Mouse (Mus musculus) forebrain, embryonic 16.5 days (tissue): Measurements from ENCODE around the gene Akap7. TPM values are rescaled to one million over a fixed set of nuclear protein-coding genes. Genes with fewer than 3 reads are reported as not detected.

Experiments
- ATAC-seq: fragments of 200-750 bp; cut with Nextera tagmentation; 2 replicates; pipeline ENCODE4 v1.8.0; 2017; ENCODE audit warnings: mild to moderate bottlenecking, moderate library complexity
- H3K27ac ChIP-seq: fragments of 300-500 bp; sonication (generic); 2 replicates; pipeline ENCODE4 v1.5.1; 2014; ENCODE audit warnings: low read length, control low read depth
- H3K27me3 ChIP-seq: fragments of 300-500 bp; sonication (generic); replicated peaks from 2 replicates; pipeline ENCODE4 v1.6.1; 2014; ENCODE audit warnings: low read length; ENCODE audit not compliant: control insufficient read depth, insufficient read depth
- H3K36me3 ChIP-seq: fragments of 300-500 bp; sonication (generic); 2 replicates; pipeline ENCODE4 v1.6.1; 2014; ENCODE audit not compliant: control insufficient read depth, insufficient read depth
- H3K4me1 ChIP-seq: fragments of 300-500 bp; sonication (generic); replicated peaks from 2 replicates; pipeline ENCODE4 v1.6.1; 2014; ENCODE audit warnings: low read length; ENCODE audit not compliant: control insufficient read depth, insufficient read depth
- H3K4me2 ChIP-seq: fragments of 300-500 bp; sonication (generic); 2 replicates; pipeline ENCODE4 v1.6.1; 2014; ENCODE audit warnings: mild to moderate bottlenecking, low read length, control low read depth
- H3K4me3 ChIP-seq: fragments of 300-500 bp; sonication (generic); replicated peaks from 2 replicates; pipeline ENCODE4 v1.5.1; 2014; ENCODE audit warnings: mild to moderate bottlenecking, low read length, control low read depth
- H3K9ac ChIP-seq: fragments of 300-500 bp; sonication (generic); replicated peaks from 2 replicates; pipeline ENCODE4 v1.6.1; 2014; ENCODE audit warnings: low read depth, low read length, control low read depth
- H3K9me3 ChIP-seq: fragments of 300-500 bp; sonication (generic); 2 replicates; pipeline ENCODE4 v1.6.1; 2016; ENCODE audit warnings: low read length; ENCODE audit not compliant: control insufficient read depth
- WGBS: fragments of 180-500 bp; shearing (Covaris S2); extraction: QIAGEN DNeasy Blood & Tissue Kit; methylation state at CpG from one replicate; pipeline ENCODE4 v1.1.7; 2014; 5-methylcytosine and 5-hydroxymethylcytosine counted together
- polyA plus RNA-seq: library from polyadenylated mRNA; unstranded; fragments of >200 nt; fragmentation: Nextera tagmentation; extraction: Ambion mirVana; gene quantifications from 2 replicates; pipeline ENCODE4 v1.2.1, GENCODE M21; 2015

Gene Akap7
- polyA plus RNA-seq, 1 experiment from 2014 or later: 33.3 TPM

DNA sequence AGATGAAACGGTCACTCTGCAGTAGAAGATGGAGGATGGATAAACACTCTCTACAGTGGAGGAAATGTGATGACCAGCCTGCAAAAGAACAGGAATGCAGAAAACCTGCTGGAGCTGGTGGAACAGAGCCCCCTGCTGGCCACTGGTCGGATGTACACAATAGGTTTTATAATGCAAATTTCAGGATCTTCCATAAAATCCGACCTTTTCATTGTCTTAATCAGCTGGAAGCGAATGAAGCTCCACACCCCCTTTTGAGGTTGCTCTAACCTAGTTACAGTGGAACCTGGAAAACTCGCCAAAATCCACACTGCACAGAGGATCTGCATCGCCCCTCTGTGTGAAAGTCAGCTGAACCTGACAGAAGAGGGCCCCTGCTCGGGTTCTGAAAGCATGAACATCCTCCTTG, 88.4 kb downstream of the Akap7 start:
- Histone ChIP-seq H3K4me1 (peaks cover 2% of the 10 kb centered on the region; the same call in 1 of the 2 replicates), H3K27me3 (no peaks in the 10 kb centered on the region), H3K27ac (no peak overlapping the region), H3K36me3 (no peaks in the 10 kb centered on the region), H3K9ac (peak overlapping the region; percentile 48), H3K9me3 (no peaks in the 10 kb centered on the region), H3K4me2 (peak overlapping the region; percentile 47), H3K4me3 (peak overlapping the region; percentile 21; the same call in 1 of the 2 replicates)
- ATAC-seq: peak; percentile 92
- 17% methylated on average over 7 of the region's 7 CpGs for WGBS

DNA sequence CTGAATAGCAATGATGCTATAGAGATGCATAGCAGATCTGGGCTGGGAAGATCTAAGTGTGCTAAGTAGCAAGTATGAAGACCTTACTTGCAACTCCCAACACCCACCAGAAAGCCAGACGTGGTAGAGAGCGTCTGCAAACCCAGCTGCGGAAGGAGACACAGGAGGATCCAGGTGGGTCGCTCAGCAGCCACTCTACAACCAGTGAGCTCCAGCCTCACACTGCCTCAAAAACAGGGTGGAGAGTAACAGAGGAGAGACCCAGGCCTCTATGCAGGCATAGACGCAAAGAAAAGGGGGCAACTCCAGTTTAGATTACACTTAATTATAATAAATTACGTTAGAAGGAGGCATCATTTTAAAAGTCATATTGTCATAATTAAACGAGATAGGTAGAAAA, 88.9 kb downstream of the Akap7 start:
- 68% methylated on average over 7 of the region's 7 CpGs for WGBS
- peaks cover 2% of the 10 kb centered on the region; the same call in 1 of the 2 replicates for H3K4me1 ChIP-seq
- peak; percentile 43; the same call in 1 of the 2 replicates for ATAC-seq
- H3K4me2 ChIP-seq: no peak overlapping the region
- H3K27ac ChIP-seq: no peak overlapping the region
- H3K9ac ChIP-seq: no peak overlapping the region
- H3K27me3 ChIP-seq: no peaks in the 10 kb centered on the region
- H3K4me3 ChIP-seq: no peak overlapping the region
- no peaks in the 10 kb centered on the region for H3K36me3 ChIP-seq
- no peaks in the 10 kb centered on the region for H3K9me3 ChIP-seq

DNA sequence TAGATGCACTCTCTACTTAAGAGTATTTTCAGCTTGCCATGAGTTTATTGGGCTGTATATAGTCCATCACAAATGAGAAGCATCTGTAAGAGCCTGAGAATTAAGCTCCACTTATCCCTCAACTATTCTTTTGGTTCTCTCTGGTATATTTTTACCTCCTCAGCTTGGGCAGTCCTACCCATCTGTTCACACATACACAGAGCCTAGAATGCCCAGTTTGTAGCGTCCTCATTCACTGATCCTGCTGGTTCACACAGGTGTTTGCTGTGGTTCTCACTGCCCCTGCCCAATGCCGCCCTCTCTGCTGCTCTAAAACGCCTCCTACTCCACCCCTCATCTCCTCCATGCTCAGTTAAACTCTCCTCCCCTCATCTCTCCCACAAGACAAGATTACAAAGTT, 91.7 kb downstream of the Akap7 start:
- Histone ChIP-seq H3K27ac (no peak overlapping the region), H3K4me1 (peaks cover 2% of the 10 kb centered on the region; the same call in 1 of the 2 replicates), H3K9ac (no peak overlapping the region), H3K4me2 (no peak overlapping the region), H3K9me3 (no peaks in the 10 kb centered on the region), H3K4me3 (no peak overlapping the region), H3K27me3 (no peaks in the 10 kb centered on the region), H3K36me3 (no peaks in the 10 kb centered on the region)
- WGBS: 91% methylated on average over 3 of the region's 3 CpGs
- no peak for ATAC-seq

DNA sequence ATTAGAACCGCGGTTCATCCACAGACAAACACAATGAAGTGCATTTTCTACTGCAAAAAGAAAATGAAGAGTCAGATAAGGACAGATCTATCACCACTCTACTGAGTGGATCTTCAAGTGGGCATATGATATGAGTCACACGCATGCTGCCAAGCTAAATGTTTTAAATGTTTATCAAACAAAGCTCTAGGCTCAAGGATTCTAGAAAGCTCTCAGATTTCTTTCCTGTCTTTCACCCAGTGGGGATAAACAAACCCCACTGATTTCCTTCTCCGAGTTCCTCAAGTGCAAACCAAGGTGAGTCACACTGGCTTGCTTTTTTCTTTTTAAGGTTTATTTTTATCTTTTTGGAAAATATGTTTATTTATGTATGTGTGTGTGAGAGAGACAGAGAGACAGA, 94.0 kb downstream of the Akap7 start:
- WGBS: 91% methylated on average over 4 of the region's 4 CpGs
- Histone ChIP-seq H3K27ac (no peak overlapping the region), H3K36me3 (no peaks in the 10 kb centered on the region), H3K27me3 (no peaks in the 10 kb centered on the region), H3K9me3 (no peaks in the 10 kb centered on the region), H3K4me3 (no peak overlapping the region), H3K9ac (no peak overlapping the region), H3K4me1 (no peaks in the 10 kb centered on the region), H3K4me2 (no peak overlapping the region)
- ATAC-seq: no peak

DNA sequence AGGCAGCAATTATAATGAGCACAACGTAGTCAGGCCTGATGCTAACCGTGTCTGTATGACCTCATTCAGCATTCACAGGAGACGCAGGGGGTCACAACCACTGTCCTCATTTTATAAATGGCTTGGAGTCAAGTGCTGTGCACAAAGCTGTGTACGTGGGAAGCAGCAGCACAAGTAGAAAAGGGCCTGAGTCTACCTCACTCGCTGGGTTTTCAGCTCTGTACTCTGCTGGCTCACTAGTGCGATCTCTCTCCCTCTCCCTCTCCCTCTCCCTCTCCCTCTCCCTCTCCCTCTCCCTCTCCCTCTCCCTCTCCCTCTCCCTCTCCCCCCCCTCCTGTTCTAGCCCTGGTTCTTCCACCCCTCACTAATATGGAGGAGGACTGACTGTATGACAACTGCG, 99.1 kb downstream of the Akap7 start:
- Histone ChIP-seq H3K4me2 (no peak overlapping the region), H3K27me3 (no peaks in the 10 kb centered on the region), H3K9ac (no peak overlapping the region), H3K4me1 (no peaks in the 10 kb centered on the region), H3K9me3 (no peaks in the 10 kb centered on the region), H3K4me3 (no peak overlapping the region), H3K27ac (no peak overlapping the region), H3K36me3 (no peaks in the 10 kb centered on the region)
- no peak for ATAC-seq
- WGBS: 43% methylated on average over 7 of the region's 7 CpGs

DNA sequence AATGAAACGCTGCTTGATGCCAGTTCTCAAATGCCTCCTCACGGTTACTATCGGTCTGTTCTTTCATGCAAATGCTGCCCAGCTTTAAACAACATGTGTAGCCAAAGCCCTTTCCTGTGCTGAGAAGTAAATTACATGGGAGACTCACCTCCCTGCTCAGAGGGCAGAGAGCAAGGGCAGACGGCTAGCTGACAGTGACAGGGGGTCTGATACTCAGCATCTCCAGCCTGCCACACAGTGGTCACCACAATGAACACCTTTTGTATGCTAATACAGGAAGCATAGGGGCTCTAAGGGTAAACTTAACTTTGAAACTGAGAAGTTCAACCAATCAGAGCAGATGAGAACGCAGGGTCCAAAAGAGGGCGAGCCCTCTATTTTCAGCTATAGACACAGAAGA, 99.8 kb downstream of the Akap7 start:
- WGBS: 42% methylated on average over 6 of the region's 6 CpGs

DNA sequence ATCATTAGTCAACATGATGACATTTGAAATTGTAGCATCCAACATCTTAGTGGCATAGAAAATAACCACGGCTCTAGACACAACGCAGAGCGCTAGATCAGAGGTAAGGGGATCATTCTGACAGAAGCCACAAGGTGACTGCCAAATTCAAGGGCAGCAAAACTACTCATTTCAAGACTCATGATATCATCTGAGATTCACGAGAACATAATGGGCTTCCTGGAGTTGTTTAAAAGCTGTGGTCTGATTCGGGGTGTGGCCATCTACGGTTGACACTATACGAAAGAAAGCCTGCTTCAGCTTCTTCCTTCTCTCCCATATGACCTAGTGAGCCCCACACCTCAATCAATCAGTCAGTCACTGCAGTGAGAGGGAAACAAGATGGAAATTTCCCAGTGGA, 107.0 kb downstream of the Akap7 start:
- ATAC-seq: no peak
- Histone ChIP-seq H3K4me2 (peak overlapping the region; percentile 67), H3K4me1 (peaks cover 4% of the 10 kb centered on the region; the same call in 1 of the 2 replicates), H3K4me3 (no peak overlapping the region), H3K27ac (no peak overlapping the region), H3K27me3 (no peaks in the 10 kb centered on the region), H3K9ac (no peak overlapping the region), H3K9me3 (no peaks in the 10 kb centered on the region), H3K36me3 (no peaks in the 10 kb centered on the region)
- 81% methylated on average over 7 of the region's 7 CpGs for WGBS

More for the DNA sequence above, 99.8 kb downstream of the Akap7 start:
- ATAC-seq: no peak
- H3K4me3 ChIP-seq: no peak overlapping the region
- no peaks in the 10 kb centered on the region for H3K36me3 ChIP-seq
- H3K4me2 ChIP-seq: no peak overlapping the region
- no peaks in the 10 kb centered on the region for H3K4me1 ChIP-seq
- H3K9me3 ChIP-seq: no peaks in the 10 kb centered on the region
- no peaks in the 10 kb centered on the region for H3K27me3 ChIP-seq
- H3K9ac ChIP-seq: no peak overlapping the region
- H3K27ac ChIP-seq: no peak overlapping the region

DNA sequence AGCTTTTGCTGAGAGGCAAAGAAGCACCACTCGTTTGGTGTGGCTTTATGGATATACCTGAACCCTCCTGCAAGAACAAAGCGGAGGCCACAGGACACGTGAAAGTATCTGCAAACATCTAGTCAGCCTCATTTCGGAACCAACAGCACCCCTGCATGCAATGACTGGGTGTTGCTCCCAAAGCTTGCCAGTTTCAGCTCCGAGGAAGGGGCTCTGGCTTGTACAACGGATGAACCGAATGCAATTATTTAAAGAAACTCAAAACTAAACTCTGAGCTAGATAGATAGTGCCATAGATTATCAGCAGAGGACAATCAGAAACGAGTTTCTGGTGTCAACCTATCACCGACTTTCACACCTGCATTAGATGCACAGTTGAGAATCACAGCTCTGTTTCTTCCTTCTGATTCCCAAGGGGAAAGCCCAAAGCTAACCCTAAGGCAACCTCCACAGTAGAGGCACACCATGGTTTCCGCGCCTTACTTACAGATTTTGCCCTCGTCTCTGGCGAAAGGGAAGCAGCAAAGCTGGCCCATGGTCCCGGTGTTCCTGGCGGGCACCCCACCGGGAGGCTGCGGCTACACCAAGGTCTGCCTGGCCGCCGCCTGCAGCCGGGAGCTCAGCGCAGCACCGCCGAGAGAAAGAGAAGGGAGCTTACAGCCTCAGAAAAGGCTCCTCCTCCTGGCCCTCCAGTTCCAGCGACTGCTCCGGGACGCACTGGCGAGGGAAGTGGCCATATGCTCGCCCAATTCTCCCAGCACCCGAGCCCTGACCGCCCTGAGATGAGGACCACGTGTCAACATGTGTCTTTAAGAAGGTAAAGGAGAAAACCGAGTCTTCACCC, 107.9 kb downstream of the Akap7 start:
- Histone ChIP-seq H3K4me2 (peak overlapping the region; percentile 67), H3K27me3 (no peaks in the 10 kb centered on the region), H3K4me1 (peaks cover 4% of the 10 kb centered on the region; the same call in 1 of the 2 replicates), H3K9me3 (no peaks in the 10 kb centered on the region), H3K9ac (peak overlapping the region; percentile 77), H3K36me3 (no peaks in the 10 kb centered on the region), H3K4me3 (peak overlapping the region; percentile 53), H3K27ac (peak overlapping the region; percentile 63)
- ATAC-seq: peak; percentile 95
- 13% methylated on average over 32 of the region's 32 CpGs for WGBS

DNA sequence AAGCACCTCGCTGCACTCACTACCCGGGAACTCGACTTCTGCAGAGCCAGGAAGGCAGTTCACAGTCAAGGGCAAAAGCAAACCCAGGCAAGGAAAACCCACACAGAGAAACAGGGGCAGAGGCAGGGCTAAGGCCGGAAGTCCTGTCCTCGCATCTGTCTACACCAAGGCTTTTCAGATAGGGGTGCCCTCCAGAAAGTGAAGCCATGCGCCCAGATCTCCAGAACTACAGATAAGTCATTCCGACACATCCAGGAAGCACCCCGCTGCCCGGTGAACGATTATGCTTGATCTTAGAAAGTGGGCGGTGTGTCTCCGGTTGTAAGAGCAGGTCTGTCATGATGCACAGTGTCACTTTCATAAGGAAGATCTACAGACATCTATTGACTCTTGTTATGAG, 109.1 kb downstream of the Akap7 start:
- Histone ChIP-seq H3K27ac (no peak overlapping the region), H3K9me3 (no peaks in the 10 kb centered on the region), H3K36me3 (no peaks in the 10 kb centered on the region), H3K4me1 (peaks cover 4% of the 10 kb centered on the region; the same call in 1 of the 2 replicates), H3K4me3 (peak overlapping the region; percentile 53), H3K4me2 (peak overlapping the region; percentile 67), H3K9ac (peak overlapping the region; percentile 17; the same call in 1 of the 2 replicates), H3K27me3 (no peaks in the 10 kb centered on the region)
- 84% methylated on average over 12 of the region's 12 CpGs for WGBS
- ATAC-seq: no peak
